ENCODE assay signal across 26 mouse cellular contexts in the genomic region with DNA sequence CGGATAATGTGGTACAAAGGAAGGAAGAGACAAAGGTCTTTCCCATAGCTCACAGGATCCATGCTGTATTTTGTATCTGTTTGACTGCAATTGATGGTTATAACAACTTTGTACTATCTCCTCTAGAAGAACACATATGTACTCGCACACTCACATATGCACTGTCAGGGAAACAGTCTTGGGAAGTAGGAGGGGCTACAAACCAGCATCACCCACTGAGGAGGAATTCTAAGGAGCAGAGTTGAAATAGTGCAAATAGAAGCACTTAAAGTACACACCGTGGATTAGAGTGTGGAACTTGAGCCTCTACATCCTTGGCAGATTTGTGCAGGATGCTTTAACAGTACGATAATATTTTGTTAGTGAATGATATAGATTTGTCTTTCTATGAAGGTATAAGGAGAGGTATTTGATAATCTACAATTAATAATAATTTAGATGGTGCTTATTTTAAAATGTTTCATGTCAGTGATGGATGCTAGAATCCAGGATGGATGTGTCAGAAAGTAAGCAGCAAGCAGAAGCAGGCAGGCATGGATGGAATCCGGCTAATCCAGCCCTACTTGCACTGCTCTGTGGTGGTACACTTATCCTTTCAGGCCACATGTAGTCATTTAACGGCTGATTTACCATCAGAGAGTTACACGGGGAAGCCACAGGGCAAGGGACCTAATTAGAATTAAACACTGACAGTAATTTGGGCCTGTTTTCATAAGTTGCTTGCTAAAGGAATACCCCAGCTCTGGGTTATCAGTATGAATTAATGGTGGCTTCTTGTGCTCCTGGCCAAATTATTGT.
DNase-seq lines count a peak whose midpoint lies in the region; ATAC-seq and TF ChIP-seq lines count a peak whose summit lies in the region.
"Had no signal": no experiment of that assay in that cellular context is flagged by ENCODE, and none has a peak within 500 bp of the region (broad histone marks: within the 10 kb centered on the region; RNA-seq: fewer than 3 reads in every experiment).

No protein-coding gene starts in this region.

- peak; percentile 68 for ATAC-seq in forebrain, embryonic 11.5 days (replicated peaks; ENCODE audit: low FRiP score)
- ATAC-seq in forebrain, postnatal 0 days = no peak
- peak; percentile 75; the same call in 1 of the 2 replicates for ATAC-seq in neural tube, embryonic 14.5 days (ENCODE audit: low read depth)
- ATAC-seq in midbrain, embryonic 14.5 days (ENCODE audit: low FRiP score, low TSS enrichment) = 0 out of 2 replicates have a peak, but pooled peaks have one; percentile 46
- no peak for ATAC-seq in hindbrain, embryonic 16.5 days
- no peak for ATAC-seq in hindbrain, embryonic 14.5 days (ENCODE audit: low FRiP score)
- ATAC-seq: inflammation-experienced regulatory T-cells, adult 6 months; Patski had no signal

- no peaks in the 10 kb centered on the region for H3K4me1 ChIP-seq in forebrain, embryonic 11.5 days (replicated peaks; ENCODE audit: control insufficient read depth, insufficient read depth, low read length)
- no peaks in the 10 kb centered on the region for H3K4me1 ChIP-seq in forebrain, postnatal 0 days (ENCODE audit: insufficient read depth)
- H3K4me1 ChIP-seq in neural tube, embryonic 14.5 days (ENCODE audit: control insufficient read depth, insufficient read depth, low read length) = no peaks in the 10 kb centered on the region
- 0 out of 2 replicates have a peak, but pooled peaks cover 3% of the 10 kb centered on the region for H3K4me1 ChIP-seq in midbrain, embryonic 14.5 days (ENCODE audit: control insufficient read depth, insufficient read depth, low read length)
- H3K4me1 ChIP-seq in hindbrain, embryonic 16.5 days (ENCODE audit: control insufficient read depth, insufficient read depth, low read depth, low read length) = no peaks in the 10 kb centered on the region
- no peaks in the 10 kb centered on the region for H3K4me1 ChIP-seq in hindbrain, embryonic 14.5 days (replicated peaks; ENCODE audit: control insufficient read depth, insufficient read depth, low read length)
- H3K4me1 ChIP-seq: embryonic facial prominence, embryonic 10.5 days; embryonic facial prominence, embryonic 15.5 days; heart, embryonic 12.5 days; hindbrain, embryonic 13.5 days; kidney, embryonic 15.5 days had no signal

- H3K36me3 ChIP-seq in forebrain, embryonic 11.5 days (ENCODE audit: control insufficient read depth, insufficient read depth, low read length) = no peaks in the 10 kb centered on the region
- no peaks in the 10 kb centered on the region for H3K36me3 ChIP-seq in forebrain, postnatal 0 days (ENCODE audit: insufficient read depth)
- H3K36me3 ChIP-seq in neural tube, embryonic 14.5 days (ENCODE audit: control insufficient read depth, insufficient read depth, low read length) = no peaks in the 10 kb centered on the region
- H3K36me3 ChIP-seq in midbrain, embryonic 14.5 days (ENCODE audit: control insufficient read depth, insufficient read depth, low read length) = no peaks in the 10 kb centered on the region
- H3K36me3 ChIP-seq in hindbrain, embryonic 16.5 days (ENCODE audit: control insufficient read depth, insufficient read depth, low read length) = no peaks in the 10 kb centered on the region
- H3K36me3 ChIP-seq in hindbrain, embryonic 14.5 days (replicated peaks; ENCODE audit: control insufficient read depth, insufficient read depth) = no peaks in the 10 kb centered on the region
- H3K36me3 ChIP-seq: embryonic facial prominence, embryonic 10.5 days; embryonic facial prominence, embryonic 15.5 days; G1E; heart, embryonic 12.5 days; hindbrain, embryonic 13.5 days; kidney, embryonic 15.5 days had no signal

- no peak overlapping the region for H3K4me2 ChIP-seq in forebrain, embryonic 11.5 days (ENCODE audit: low read depth, low read length, severe bottlenecking)
- H3K4me2 ChIP-seq in forebrain, postnatal 0 days (ENCODE audit: low read depth) = no peak overlapping the region
- no peak overlapping the region for H3K4me2 ChIP-seq in neural tube, embryonic 14.5 days (ENCODE audit: low read depth, low read length)
- H3K4me2 ChIP-seq in midbrain, embryonic 14.5 days (ENCODE audit: low read length) = no peak overlapping the region
- no peak overlapping the region for H3K4me2 ChIP-seq in hindbrain, embryonic 16.5 days (ENCODE audit: low read length)
- no peak overlapping the region for H3K4me2 ChIP-seq in hindbrain, embryonic 14.5 days (replicated peaks)
- H3K4me2 ChIP-seq: embryonic facial prominence, embryonic 15.5 days; heart, embryonic 12.5 days; hindbrain, embryonic 13.5 days; kidney, embryonic 15.5 days had no signal

- H3K9me3 ChIP-seq in forebrain, embryonic 11.5 days (ENCODE audit: control insufficient read depth, low read length) = no peaks in the 10 kb centered on the region
- no peaks in the 10 kb centered on the region for H3K9me3 ChIP-seq in forebrain, postnatal 0 days (ENCODE audit: low read length)
- no peaks in the 10 kb centered on the region for H3K9me3 ChIP-seq in neural tube, embryonic 14.5 days (ENCODE audit: control insufficient read depth, low read length)
- no peaks in the 10 kb centered on the region for H3K9me3 ChIP-seq in midbrain, embryonic 14.5 days (ENCODE audit: control insufficient read depth, low read length)
- no peaks in the 10 kb centered on the region for H3K9me3 ChIP-seq in hindbrain, embryonic 16.5 days (ENCODE audit: control insufficient read depth, low read length)
- no peaks in the 10 kb centered on the region for H3K9me3 ChIP-seq in hindbrain, embryonic 14.5 days (ENCODE audit: control insufficient read depth, low read length)
- H3K9me3 ChIP-seq: embryonic facial prominence, embryonic 10.5 days; embryonic facial prominence, embryonic 15.5 days; G1E; heart, embryonic 12.5 days; hindbrain, embryonic 13.5 days; kidney, embryonic 15.5 days had no signal

- no peak for DNase-seq in forebrain, embryonic 11.5 days (ENCODE audit: low spot score)
- DNase-seq in forebrain, postnatal 0 days = no peak
- DNase-seq in neural tube, embryonic 10.5 days (ENCODE audit: extremely low spot score, low spot score) = no peak
- DNase-seq in midbrain, embryonic 14.5 days = peak; percentile 31
- no peak for DNase-seq in adipocyte (ENCODE audit: low spot score)
- no peak for DNase-seq in hindbrain, embryonic 14.5 days (ENCODE audit: low spot score)
- DNase-seq: adrenal gland, postnatal 14 days; cerebellum, adult 18-20 months; cerebellum, postnatal 10 days; gastrocnemius, adult 2 months; heart, adult 2 months; heart, postnatal 4 days; kidney, adult 11 months; kidney, postnatal 25 days; lung, postnatal 36 days; right cerebral cortex, postnatal 14 days had no signal

- no peak overlapping the region for H3K9ac ChIP-seq in forebrain, embryonic 11.5 days (ENCODE audit: low read length)
- H3K9ac ChIP-seq in forebrain, postnatal 0 days = no peak overlapping the region
- no peak overlapping the region for H3K9ac ChIP-seq in neural tube, embryonic 14.5 days (replicated peaks; ENCODE audit: low read depth, low read length)
- H3K9ac ChIP-seq in midbrain, embryonic 14.5 days (replicated peaks; ENCODE audit: low read length) = no peak overlapping the region
- H3K9ac ChIP-seq in hindbrain, embryonic 16.5 days (ENCODE audit: low read depth, low read length) = no peak overlapping the region
- H3K9ac ChIP-seq in hindbrain, embryonic 14.5 days = no peak overlapping the region
- H3K9ac ChIP-seq: embryonic facial prominence, embryonic 15.5 days; heart, embryonic 12.5 days; hindbrain, embryonic 13.5 days; kidney, embryonic 15.5 days had no signal

- H3K4me3 ChIP-seq in forebrain, embryonic 11.5 days (ENCODE audit: low read depth, low read length) = no peak overlapping the region
- no peak overlapping the region for H3K4me3 ChIP-seq in forebrain, postnatal 0 days (ENCODE audit: low read depth, low read length)
- H3K4me3 ChIP-seq in neural tube, embryonic 14.5 days (ENCODE audit: low read depth, low read length) = no peak overlapping the region
- no peak overlapping the region for H3K4me3 ChIP-seq in midbrain, embryonic 14.5 days (replicated peaks; ENCODE audit: low read depth, low read length)
- no peak overlapping the region for H3K4me3 ChIP-seq in hindbrain, embryonic 16.5 days (ENCODE audit: low read length)
- H3K4me3 ChIP-seq in hindbrain, embryonic 14.5 days (replicated peaks; ENCODE audit: low read length) = no peak overlapping the region
- H3K4me3 ChIP-seq: embryonic facial prominence, embryonic 10.5 days; embryonic facial prominence, embryonic 15.5 days; gastrocnemius, adult 2 months; heart, adult 2 months; heart, embryonic 12.5 days; hindbrain, embryonic 13.5 days; kidney, embryonic 15.5 days had no signal

- H3K27me3 ChIP-seq in forebrain, embryonic 11.5 days (ENCODE audit: control insufficient read depth, insufficient read depth, low read length) = no peaks in the 10 kb centered on the region
- H3K27me3 ChIP-seq in forebrain, postnatal 0 days (ENCODE audit: insufficient read depth, low read length) = no peaks in the 10 kb centered on the region
- no peaks in the 10 kb centered on the region for H3K27me3 ChIP-seq in neural tube, embryonic 14.5 days (ENCODE audit: control insufficient read depth, insufficient read depth, low read length)
- H3K27me3 ChIP-seq in midbrain, embryonic 14.5 days (ENCODE audit: control insufficient read depth, insufficient read depth, low read length) = no peaks in the 10 kb centered on the region
- no peaks in the 10 kb centered on the region for H3K27me3 ChIP-seq in hindbrain, embryonic 16.5 days (replicated peaks; ENCODE audit: control insufficient read depth, insufficient read depth, low read length)
- no peaks in the 10 kb centered on the region for H3K27me3 ChIP-seq in hindbrain, embryonic 14.5 days (ENCODE audit: control insufficient read depth, insufficient read depth, low read length)
- H3K27me3 ChIP-seq: embryonic facial prominence, embryonic 15.5 days; heart, embryonic 12.5 days; hindbrain, embryonic 13.5 days; kidney, embryonic 15.5 days; Patski had no signal

- WGBS in forebrain, embryonic 11.5 days = 46% methylated on average over 7 of the region's 7 CpGs
- 42% methylated on average over 7 of the region's 7 CpGs for WGBS in forebrain, postnatal 0 days
- 53% methylated on average over 7 of the region's 7 CpGs for WGBS in neural tube, embryonic 14.5 days
- WGBS in midbrain, embryonic 14.5 days = 53% methylated on average over 7 of the region's 7 CpGs
- WGBS in hindbrain, embryonic 16.5 days = 55% methylated on average over 7 of the region's 7 CpGs
- 57% methylated on average over 7 of the region's 7 CpGs for WGBS in hindbrain, embryonic 14.5 days

- no peak for TF ChIP-seq CTCF in forebrain, postnatal 0 days (IDR thresholded peaks at IDR 0.05; ENCODE audit: low read depth)

- H3K27ac ChIP-seq in forebrain, embryonic 11.5 days (ENCODE audit: low read depth, low read length) = no peak overlapping the region
- no peak overlapping the region for H3K27ac ChIP-seq in forebrain, postnatal 0 days (ENCODE audit: low read depth, low read length)
- H3K27ac ChIP-seq in neural tube, embryonic 14.5 days (ENCODE audit: low read depth, low read length) = no peak overlapping the region
- no peak overlapping the region for H3K27ac ChIP-seq in midbrain, embryonic 14.5 days (replicated peaks; ENCODE audit: low read depth, low read length)
- no peak overlapping the region for H3K27ac ChIP-seq in hindbrain, embryonic 16.5 days (ENCODE audit: low read depth, low read length)
- no peak overlapping the region for H3K27ac ChIP-seq in hindbrain, embryonic 14.5 days
- H3K27ac ChIP-seq: embryonic facial prominence, embryonic 10.5 days; embryonic facial prominence, embryonic 15.5 days; gastrocnemius, adult 2 months; heart, adult 2 months; hindbrain, embryonic 13.5 days; kidney, embryonic 15.5 days had no signal

Comparison
In these comparisons a context has a peak if more than half of its experiments do, and no peak if none do; other contexts are left out.
1. ATAC-seq: peak in forebrain, embryonic 11.5 days (single experiment), neural tube, embryonic 14.5 days (single experiment) and midbrain, embryonic 14.5 days (single experiment); none in forebrain, postnatal 0 days (single experiment), hindbrain, embryonic 16.5 days (single experiment) and hindbrain, embryonic 14.5 days (single experiment).